7 mouse cellular contexts compared by ENCODE assay signal in genomic region chr6:136875670-136876069, GRCm38 (mm10). TPM values are rescaled to one million over a fixed set of nuclear protein-coding genes. Genes with fewer than 3 reads are reported as not detected.
DNase-seq lines count a peak whose midpoint lies in the region; ATAC-seq and TF ChIP-seq lines count a peak whose summit lies in the region.

Gene Mgp, minus strand, starts transcription at chr6:136875823.

- no peak within 1 kb of the TSS for H3K4me3 ChIP-seq in C2C12 (ENCODE audit: insufficient read depth, poor library complexity, severe bottlenecking)
- H3K4me3 ChIP-seq in hindbrain, embryonic 15.5 days: no peak within 1 kb of the TSS
- peak within 1 kb of the TSS; percentile 30 for H3K4me3 ChIP-seq in limb, embryonic 12.5 days (replicated peaks)

- WGBS in hindbrain, embryonic 15.5 days: 64% methylated on average over 9 of the region's 9 CpGs
- 24% methylated on average over 9 of the region's 9 CpGs for WGBS in limb, embryonic 12.5 days

- no peaks in the 10 kb centered on the region for H3K79me3 ChIP-seq in C2C12 (ENCODE audit: low read depth)

- TF ChIP-seq CTCF in C2C12 (IDR thresholded peaks at IDR 0.05; ENCODE audit: control insufficient read depth, insufficient read depth, insufficient read length): no peak

- H3ac ChIP-seq in C2C12 (ENCODE audit: control insufficient read depth, insufficient read length, low read depth): peak within 1 kb of the TSS; percentile 9

- H3K9me3 ChIP-seq in hindbrain, embryonic 15.5 days: no peaks in the 10 kb centered on the region
- H3K9me3 ChIP-seq in limb, embryonic 12.5 days: no peaks in the 10 kb centered on the region

- H3K36me3 ChIP-seq in C2C12 (ENCODE audit: control insufficient read depth, insufficient read depth): no peaks in the 10 kb centered on the region
- H3K36me3 ChIP-seq in hindbrain, embryonic 15.5 days: no peaks in the 10 kb centered on the region
- H3K36me3 ChIP-seq in limb, embryonic 12.5 days: no peaks in the 10 kb centered on the region

- no peaks in the 10 kb centered on the region for H3K79me2 ChIP-seq in C2C12 (ENCODE audit: control insufficient read depth, insufficient read depth)

- no peak within 1 kb of the TSS for H3K27ac ChIP-seq in hindbrain, embryonic 15.5 days (replicated peaks)
- peak within 1 kb of the TSS; percentile 60 for H3K27ac ChIP-seq in limb, embryonic 12.5 days

- no peaks in the 10 kb centered on the region for H3K27me3 ChIP-seq in C2C12 (ENCODE audit: control insufficient read depth, insufficient read depth, insufficient read length)
- no peaks in the 10 kb centered on the region for H3K27me3 ChIP-seq in hindbrain, embryonic 15.5 days
- no peaks in the 10 kb centered on the region for H3K27me3 ChIP-seq in limb, embryonic 12.5 days

- ATAC-seq in hindbrain, embryonic 15.5 days (ENCODE audit: low FRiP score, low read depth): no peak
- ATAC-seq in limb, embryonic 12.5 days (ENCODE audit: insufficient number of reproducible peaks, insufficient read depth, low FRiP score, low TSS enrichment, low read depth): peak; percentile 65; the same call in 1 of the 2 replicates

- H3K9ac ChIP-seq in hindbrain, embryonic 15.5 days: no peak within 1 kb of the TSS
- H3K9ac ChIP-seq in limb, embryonic 12.5 days (replicated peaks): peak within 1 kb of the TSS; percentile 52

- no peak within 1 kb of the TSS for H3K4me2 ChIP-seq in hindbrain, embryonic 15.5 days
- peak within 1 kb of the TSS; percentile 55 for H3K4me2 ChIP-seq in limb, embryonic 12.5 days

- no peaks in the 10 kb centered on the region for H3K4me1 ChIP-seq in hindbrain, embryonic 15.5 days (replicated peaks)
- H3K4me1 ChIP-seq in limb, embryonic 12.5 days (replicated peaks): peaks cover 24% of the 10 kb centered on the region

- DNase-seq in adrenal gland, adult 8-10 months: no peak
- DNase-seq in gastrocnemius, adult 18-20 months (ENCODE audit: low spot score): peak; percentile 28
- DNase-seq in skeletal muscle tissue, adult 2 months (ENCODE audit: low read depth, low spot score): peak; percentile 56
- no peak for DNase-seq in B cell, adult 2 months

TF ChIP-seq in C2C12, 6 proteins besides CTCF, POLR2A, EP300 and RAD21:
- TF ChIP-seq MYOG (IDR thresholded peaks at IDR 0.05; ENCODE audit: control insufficient read depth, extremely low read depth, insufficient read length) (no peak), MAX (IDR thresholded peaks at IDR 0.05) (no peak), CEBPB (IDR thresholded peaks at IDR 0.05; ENCODE audit: low read depth) (no peak), FOSL1 (IDR thresholded peaks at IDR 0.05; ENCODE audit: insufficient read depth, low read length, poor library complexity, severe bottlenecking) (no peak), MYOD1 (IDR thresholded peaks at IDR 0.05; ENCODE audit: control insufficient read depth, insufficient read length, low read depth) (no peak), USF1 (IDR thresholded peaks at IDR 0.05; ENCODE audit: low read depth) (no peak)

RNA-seq across cellular contexts. Expression of gene Mgp, which starts in this region (rescaled TPM):
- polyA plus RNA-seq in C2C12 (2012; fragmentation: generic; extraction: Trizol): 472 TPM
- total RNA-seq in adrenal gland, adult 8-10 months (2022): 100 to 1,000 TPM; 174 to 284 (median 210) TPM
- total RNA-seq in gastrocnemius, adult 18-20 months (2021): 10 to 100 TPM; 51.3 to 68.0 TPM
- polyA plus RNA-seq in hindbrain, embryonic 15.5 days (2015; fragmentation: Nextera tagmentation; extraction: Ambion mirVana): 12.2 and 21.3 TPM in 2 replicates
- 28.7 and 40.3 TPM in 2 replicates for polyA plus RNA-seq in limb, embryonic 12.5 days (2016; fragmentation: Nextera tagmentation; extraction: Ambion mirVana)

Comparison
In these comparisons a context has a peak if more than half of its experiments do, and no peak if none do; other contexts are left out.
1. RNA of gene Mgp (polyA plus RNA-seq): 472 TPM in C2C12 (single experiment); 28.7 to 40.3 TPM in limb, embryonic 12.5 days and 12.2 to 21.3 TPM in hindbrain, embryonic 15.5 days; every median in the first group is over 10 times any median in the second.
2. DNase-seq: peak in gastrocnemius, adult 18-20 months (single experiment) and skeletal muscle tissue, adult 2 months (single experiment); none in adrenal gland, adult 8-10 months (single experiment) and B cell, adult 2 months (0 of 2).